Mouse (Mus musculus) small intestine, adult 2 months (tissue): ENCODE measurements around the gene 1700021F05Rik. TPM values are rescaled to one million over a fixed set of nuclear protein-coding genes. Genes with fewer than 3 reads are reported as not detected.

Source experiments
- H3K27ac ChIP-seq: fragments of 200-500 bp; 2 replicates; pipeline ENCODE4 v1.5.1; 2012; ENCODE audit warnings: low read depth, low read length, control low read depth, inconsistent platforms; ENCODE audit not compliant: insufficient read depth
- H3K27me3 ChIP-seq: fragments of 200-500 bp; 2 replicates; pipeline ENCODE4 v1.6.1; 2012; ENCODE audit warnings: mild to moderate bottlenecking, moderate library complexity, low read length, inconsistent platforms; ENCODE audit not compliant: control insufficient read depth, insufficient read depth
- H3K36me3 ChIP-seq: fragments of 200-500 bp; 2 replicates; pipeline ENCODE4 v1.6.1; 2012; ENCODE audit warnings: mild to moderate bottlenecking, low read length, control low read depth, inconsistent platforms; ENCODE audit not compliant: control insufficient read depth, insufficient read depth
- H3K4me1 ChIP-seq: fragments of 200-500 bp; 2 replicates; pipeline ENCODE4 v1.6.1; 2012; ENCODE audit warnings: low read length, inconsistent platforms, mixed read lengths; ENCODE audit not compliant: control insufficient read depth, insufficient read depth, insufficient read length
- H3K4me3 ChIP-seq: fragments of 200-500 bp; 2 replicates; pipeline ENCODE4 v1.5.1; 2012; ENCODE audit warnings: low read depth, mild to moderate bottlenecking, control low read depth, inconsistent platforms, low read length, moderate library complexity
- CTCF ChIP-seq: fragments of 200-500 bp; IDR thresholded peaks from 2 replicates; pipeline ENCODE4 v1.5.1; 2012; ENCODE audit warnings: low read depth, mild to moderate bottlenecking, control low read depth, inconsistent platforms, low read length, moderate library complexity, mixed read lengths; ENCODE audit not compliant: insufficient replicate concordance, insufficient read length; ENCODE audit errors: extremely low read depth
- POLR2A ChIP-seq: fragments of 200-500 bp; IDR thresholded peaks from 2 replicates; pipeline ENCODE4 v1.6.1; 2012; ENCODE audit warnings: low read depth, mild to moderate bottlenecking, control low read depth, inconsistent platforms, low read length, moderate library complexity
- WGBS: fragments of 180-500 bp; shearing (Covaris S2); methylation state at CpG from one replicate; pipeline ENCODE4 v1.1.7; 2018; 5-methylcytosine and 5-hydroxymethylcytosine counted together
- polyA plus RNA-seq: library from polyadenylated mRNA; depleted of rRNA; stranded (reverse); fragments of >200 nt; gene quantifications from 2 replicates; pipeline ENCODE4 v1.2.3, GENCODE M21; 2012

1700021F05Rik gene
- polyA plus RNA-seq, 1 experiment: 5.3 TPM

- H3K4me1 ChIP-seq: peaks cover 2% of the 10 kb centered on the region; the same call in 1 of the 2 replicates
- peaks cover 3% of the 10 kb centered on the region; the same call in 1 of the 2 replicates for H3K27me3 ChIP-seq
- no peak overlapping the region for H3K27ac ChIP-seq
- no peaks in the 10 kb centered on the region for H3K36me3 ChIP-seq
- no peak overlapping the region for H3K4me3 ChIP-seq
- WGBS: 94% methylated on average over 5 of the region's 5 CpGs
- TF ChIP-seq POLR2A (no peak), CTCF (no peak)
Measured at GRCm38 (mm10) chr10:43482021-43482420, 58.8 kb downstream of the 1700021F05Rik start.

GRCm38 (mm10) chr10:43481179-43481578 is 59.6 kb downstream of the 1700021F05Rik start:
- Histone ChIP-seq H3K4me1 (peaks cover 2% of the 10 kb centered on the region; the same call in 1 of the 2 replicates), H3K36me3 (no peaks in the 10 kb centered on the region), H3K27me3 (peaks cover 3% of the 10 kb centered on the region; the same call in 1 of the 2 replicates), H3K4me3 (no peak overlapping the region), H3K27ac (no peak overlapping the region)
- 80% methylated on average over 4 of the region's 4 CpGs for WGBS
- TF ChIP-seq CTCF: no peak
- TF ChIP-seq POLR2A: no peak

- peak overlapping the region; percentile 64 for H3K27ac ChIP-seq
- 27% methylated on average over 13 of the region's 13 CpGs for WGBS
- TF ChIP-seq POLR2A (no peak), CTCF (no peak)
Measured at GRCm38 (mm10) chr10:43480227-43480849, 60.5 kb downstream of the 1700021F05Rik start.

GRCm38 (mm10) chr10:43479436-43480157 is 61.2 kb downstream of the 1700021F05Rik start:
- Histone ChIP-seq H3K27ac (peak overlapping the region; percentile 64), H3K4me1 (peaks cover 2% of the 10 kb centered on the region; the same call in 1 of the 2 replicates), H3K4me3 (peak overlapping the region; percentile 71), H3K36me3 (no peaks in the 10 kb centered on the region), H3K27me3 (peaks cover 3% of the 10 kb centered on the region; the same call in 1 of the 2 replicates)
- WGBS: under 1% methylated on average over 97 of the region's 103 CpGs
- TF ChIP-seq POLR2A (peak; percentile 24), CTCF (peak; percentile 75)

More at GRCm38 (mm10) chr10:43480227-43480849, 60.5 kb downstream of the 1700021F05Rik start:
- no peaks in the 10 kb centered on the region for H3K36me3 ChIP-seq
- H3K4me1 ChIP-seq: peaks cover 2% of the 10 kb centered on the region; the same call in 1 of the 2 replicates
- H3K27me3 ChIP-seq: peaks cover 3% of the 10 kb centered on the region; the same call in 1 of the 2 replicates
- peak overlapping the region; percentile 71 for H3K4me3 ChIP-seq

GRCm38 (mm10) chr10:43478751-43479435 is 61.9 kb downstream of the 1700021F05Rik start, which contains the start of gene Bend3:
Bend3 (plus strand) TSS chr10:43478831.
- no peak for TF ChIP-seq POLR2A
- Histone ChIP-seq H3K36me3 (no peaks in the 10 kb centered on the region), H3K4me1 (peaks cover 2% of the 10 kb centered on the region; the same call in 1 of the 2 replicates), H3K27ac (peak within 1 kb of the TSS; percentile 54), H3K27me3 (peaks cover 3% of the 10 kb centered on the region; the same call in 1 of the 2 replicates), H3K4me3 (peak within 1 kb of the TSS; percentile 71)
- WGBS: under 1% methylated on average over 99 of the region's 101 CpGs

- TF ChIP-seq POLR2A: no peak
- no peak for TF ChIP-seq CTCF
- H3K27me3 ChIP-seq: peaks cover 6% of the 10 kb centered on the region
- WGBS: 3% methylated on average over 42 of the region's 42 CpGs
- H3K4me1 ChIP-seq: peaks cover 2% of the 10 kb centered on the region; the same call in 1 of the 2 replicates
- peak overlapping the region; percentile 4; the same call in 1 of the 2 replicates for H3K27ac ChIP-seq
- peak overlapping the region; percentile 71 for H3K4me3 ChIP-seq
- no peaks in the 10 kb centered on the region for H3K36me3 ChIP-seq
Measured at GRCm38 (mm10) chr10:43477865-43478681, 62.7 kb downstream of the 1700021F05Rik start.
